Mouse (Mus musculus): ENCODE results near the gene Abca7.
"Not testable (repeated sequence)": the region's sequence is repeated elsewhere in the genome, so short reads cannot be mapped to it uniquely, and the experiment has no call there.

Gene Abca7

GRCm38 (mm10) chr10:80045766-80046165 lies 49.5 kb downstream of the Abca7 start:
- DNase-seq (ENCODE audit: low spot score in 2 of 2), result no peak

GRCm38 (mm10) chr10:80047041-80047565 lies 50.8 kb downstream of the Abca7 start, which contains the start of gene Gpx4:
Gene Gpx4, plus strand, starts transcription at chr10:80047166.
- no peak for DNase-seq (ENCODE audit: low spot score in 2 of 2)

GRCm38 (mm10) chr10:80048396-80048795 lies 52.1 kb downstream of the Abca7 start:
- no peak for DNase-seq (ENCODE audit: low spot score in 2 of 2)

- no peak for DNase-seq (ENCODE audit: low spot score in 2 of 2)
Measured at GRCm38 (mm10) chr10:80048834-80049233, 52.5 kb downstream of the Abca7 start.

- DNase-seq (ENCODE audit: low spot score in 2 of 2), result no peak
Measured at GRCm38 (mm10) chr10:80050244-80050643, 54.0 kb downstream of the Abca7 start.

- DNase-seq (ENCODE audit: low spot score in 2 of 2), result no peak
Measured at GRCm38 (mm10) chr10:80050885-80051617, 54.8 kb downstream of the Abca7 start.

- no peak for DNase-seq (ENCODE audit: low spot score in 2 of 2)
Measured at GRCm38 (mm10) chr10:80051618-80052373, 55.5 kb downstream of the Abca7 start.

GRCm38 (mm10) chr10:80052374-80052764 lies 56.1 kb downstream of the Abca7 start:
- no peak for DNase-seq (ENCODE audit: low spot score in 2 of 2)

- peak; percentile 99 for DNase-seq (ENCODE audit: low spot score in 2 of 2)
Measured at GRCm38 (mm10) chr10:80053259-80053780, 57.0 kb downstream of the Abca7 start.

GRCm38 (mm10) chr10:80053831-80054815 lies 57.8 kb downstream of the Abca7 start:
- peak in 1 of 2 experiments; percentile 51 for DNase-seq (ENCODE audit: low spot score in 2 of 2)

GRCm38 (mm10) chr10:80054911-80055310 lies 58.6 kb downstream of the Abca7 start:
- DNase-seq (ENCODE audit: low spot score in 2 of 2), result not testable (repeated sequence)

GRCm38 (mm10) chr10:80055364-80055763 lies 59.1 kb downstream of the Abca7 start:
- DNase-seq (ENCODE audit: low spot score in 2 of 2), result no peak

- DNase-seq (ENCODE audit: low spot score in 2 of 2), result no peak
Measured at GRCm38 (mm10) chr10:80055891-80056290, 59.6 kb downstream of the Abca7 start.

- DNase-seq (ENCODE audit: low spot score in 2 of 2), result no peak
Measured at GRCm38 (mm10) chr10:80056506-80056905, 60.2 kb downstream of the Abca7 start.

- no peak for DNase-seq (ENCODE audit: low spot score in 2 of 2)
Measured at GRCm38 (mm10) chr10:80056976-80057682, 60.8 kb downstream of the Abca7 start.

- DNase-seq (ENCODE audit: low spot score in 2 of 2), result no peak
Measured at GRCm38 (mm10) chr10:80057683-80058326, 61.5 kb downstream of the Abca7 start.

- no peak for DNase-seq (ENCODE audit: low spot score in 2 of 2)
Measured at GRCm38 (mm10) chr10:80063104-80063503, 66.8 kb downstream of the Abca7 start.

- DNase-seq (ENCODE audit: low spot score in 2 of 2), result no peak
Measured at GRCm38 (mm10) chr10:80063877-80064650, 67.8 kb downstream of the Abca7 start.

All from frontal cortex, postnatal 14 days (tissue).